Mouse (Mus musculus) mouse embryonic stem cell (cell line): Measurements from ENCODE around the gene Gcm2.

Source experiments
- in situ Hi-C, 2 experiments: fragments of 300-500 bp; cut with MboI; formaldehyde crosslinking; loops; 1 replicate in 1 of 2; 3 replicates in 1 of 2; pipeline ENCODE4 v1.14.3; 2019 to 2020; ENCODE audit warnings: low sequenced_read_pairs in 2 of 2, low pct_unique_long_range_greater_than_20kb in 1 of 2, mixed read lengths in 1 of 2; ENCODE audit not compliant: unreplicated experiment in 1 of 2

The Gcm2 gene

DNA sequence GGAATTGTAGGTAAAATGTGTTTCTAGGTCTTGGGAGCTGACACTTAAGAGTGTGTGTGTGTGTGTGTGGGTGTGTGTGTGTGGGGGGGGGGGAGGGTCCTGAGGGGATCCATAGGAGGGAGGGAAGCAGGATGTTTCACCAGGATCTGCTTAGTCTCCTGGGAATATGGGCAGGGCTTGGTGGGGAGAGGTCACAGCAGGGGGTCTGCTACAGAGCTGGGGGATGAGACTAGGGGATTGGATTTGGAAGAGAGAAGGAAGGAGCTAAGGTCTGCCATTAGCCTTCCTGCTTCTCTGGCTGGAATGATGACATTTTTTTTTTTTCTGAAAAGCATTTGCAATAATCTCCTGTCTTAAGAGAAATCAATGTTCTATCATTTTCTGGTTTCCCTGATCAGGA lies 22.1 kb downstream of the Gcm2 start:
- in situ Hi-C loops, result loop anchor here (5.0 to 25.0 kb wide), 3 partner anchors 146 to 474 kb away; no protein-coding TSS in a partner anchor

DNA sequence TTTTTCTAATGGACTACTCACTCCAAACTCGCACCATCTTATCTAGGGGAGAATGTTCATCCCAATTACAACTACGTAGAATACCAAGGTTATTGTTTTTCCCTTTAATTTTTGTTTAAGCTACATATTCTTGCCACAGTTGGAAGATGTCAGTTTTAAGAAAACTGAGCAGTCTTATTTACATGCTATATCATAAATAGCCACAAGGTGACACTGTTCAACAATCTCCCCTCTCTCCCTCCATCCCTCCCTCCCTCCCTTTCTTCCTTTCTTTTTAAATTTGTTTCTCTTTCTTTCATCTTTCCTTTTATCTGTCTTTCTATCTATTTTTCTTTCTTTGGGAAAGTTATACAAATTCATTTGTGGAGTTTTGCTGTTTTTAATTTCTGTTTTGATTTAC lies 25.7 kb downstream of the Gcm2 start:
- in situ Hi-C loops, result loop anchor here (5.0 to 25.0 kb wide), 3 partner anchors 150 to 477 kb away; no protein-coding TSS in a partner anchor

GRCm38 (mm10) chr13:41084521-41084920 lies 26.3 kb downstream of the Gcm2 start:
- in situ Hi-C loops, result loop anchor here (10.0 to 25.0 kb wide), 2 partner anchors 150 to 478 kb away; no protein-coding TSS in a partner anchor

- in situ Hi-C loops, result loop anchor here (10.0 to 25.0 kb wide), 2 partner anchors 154 to 482 kb away; no protein-coding TSS in a partner anchor
Observed at GRCm38 (mm10) chr13:41080700-41081099, 30.1 kb downstream of the Gcm2 start.

GRCm38 (mm10) chr13:41079859-41080258 lies 31.0 kb downstream of the Gcm2 start:
- in situ Hi-C loops, result loop anchor here (10.0 to 25.0 kb wide), 2 partner anchors 155 to 482 kb away; no protein-coding TSS in a partner anchor

- in situ Hi-C loops, result loop anchor here in 1 of 2 experiments (25.0 kb wide), 1 partner anchor 483 kb away; no protein-coding TSS in a partner anchor
Observed at GRCm38 (mm10) chr13:41079421-41079780, 31.4 kb downstream of the Gcm2 start, which contains the start of gene Mak. Gene Mak (minus strand): TSS chr13:41079706.

GRCm38 (mm10) chr13:41078690-41079420 lies 32.0 kb downstream of the Gcm2 start:
- in situ Hi-C loops, result loop anchor here in 1 of 2 experiments (25.0 kb wide), 1 partner anchor 483 kb away; no protein-coding TSS in a partner anchor

DNA sequence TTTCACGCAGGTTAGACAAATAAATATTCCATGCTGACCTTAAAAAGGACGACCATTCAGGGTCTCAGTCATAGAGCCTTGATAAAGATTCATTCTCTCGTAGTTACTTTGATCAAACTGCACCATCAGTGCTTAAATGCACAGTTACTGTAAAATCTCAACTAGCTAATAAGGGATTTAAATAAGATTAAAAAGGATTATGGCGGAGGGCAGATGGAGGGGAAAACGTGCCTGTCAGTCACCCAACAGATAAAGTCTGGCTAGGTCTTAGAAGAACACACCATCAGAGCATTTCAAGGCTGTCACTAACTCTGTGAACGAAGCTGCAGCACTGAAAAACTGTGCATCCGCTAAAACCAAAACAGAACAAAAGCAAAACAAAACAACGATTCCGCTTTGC lies 32.9 kb downstream of the Gcm2 start:
- in situ Hi-C loops, result loop anchor here in 1 of 2 experiments (25.0 kb wide), 1 partner anchor 484 kb away; no protein-coding TSS in a partner anchor

- in situ Hi-C loops, result no loop called here
Observed at GRCm38 (mm10) chr13:41073819-41074218, 37.0 kb downstream of the Gcm2 start.

DNA sequence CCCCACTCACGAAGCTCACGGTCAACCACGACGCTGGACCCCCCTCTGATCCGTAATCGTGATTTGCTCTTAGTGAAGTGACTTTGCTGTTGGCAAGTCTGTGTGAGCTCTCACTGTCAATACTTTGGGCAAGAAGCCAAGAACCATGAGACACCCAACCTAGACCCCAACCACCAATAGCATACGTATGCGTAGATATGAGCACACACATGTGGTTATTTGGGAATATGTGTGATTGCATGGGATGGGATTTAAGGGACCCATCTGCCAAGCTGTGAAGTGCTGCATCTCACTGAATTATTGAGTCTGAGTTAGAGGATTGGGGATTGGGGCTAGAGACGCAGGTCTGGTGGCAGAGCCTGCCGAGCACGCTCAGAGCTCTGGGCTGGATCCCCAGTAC lies 39.2 kb downstream of the Gcm2 start:
- in situ Hi-C loops, result no loop called here

GRCm38 (mm10) chr13:41067618-41068017 lies 43.2 kb downstream of the Gcm2 start:
- in situ Hi-C loops, result no loop called here

DNA sequence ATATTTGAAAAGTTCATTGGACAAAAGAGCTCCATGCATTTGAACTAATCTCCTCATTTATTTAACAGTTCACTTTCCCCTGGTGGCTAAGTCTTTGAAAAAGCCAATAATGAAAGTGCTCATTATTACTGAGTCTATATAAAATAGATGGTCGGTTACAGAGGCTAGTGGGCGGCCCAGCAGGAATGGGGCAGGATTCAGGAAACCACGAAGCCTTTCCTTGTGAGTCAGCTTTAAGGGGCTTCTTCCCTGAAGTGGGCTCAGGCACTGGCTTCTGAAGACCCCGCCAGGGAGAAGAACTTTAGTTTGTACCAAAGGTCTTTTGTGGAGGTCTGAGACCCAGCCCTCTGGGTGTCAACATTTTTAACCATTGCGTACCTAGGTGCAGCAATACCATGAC lies 58.9 kb downstream of the Gcm2 start:
- in situ Hi-C loops, result no loop called here
